Mouse (Mus musculus): ENCODE results near the gene Mertk. TPM values are rescaled to one million over a fixed set of nuclear protein-coding genes. Genes with fewer than 3 reads are reported as not detected.
A peak's percentile ranks its signal among the peaks of the same experiment; 100 is the strongest.
"Not testable (repeated sequence)": the region's sequence is repeated elsewhere in the genome, so short reads cannot be mapped to it uniquely, and the experiment has no call there.

Gene Mertk
- 4.0 and 5.0 TPM in 2 replicates for polyA plus RNA-seq (2014; fragmentation: Nextera tagmentation; extraction: Ambion mirVana)

DNA sequence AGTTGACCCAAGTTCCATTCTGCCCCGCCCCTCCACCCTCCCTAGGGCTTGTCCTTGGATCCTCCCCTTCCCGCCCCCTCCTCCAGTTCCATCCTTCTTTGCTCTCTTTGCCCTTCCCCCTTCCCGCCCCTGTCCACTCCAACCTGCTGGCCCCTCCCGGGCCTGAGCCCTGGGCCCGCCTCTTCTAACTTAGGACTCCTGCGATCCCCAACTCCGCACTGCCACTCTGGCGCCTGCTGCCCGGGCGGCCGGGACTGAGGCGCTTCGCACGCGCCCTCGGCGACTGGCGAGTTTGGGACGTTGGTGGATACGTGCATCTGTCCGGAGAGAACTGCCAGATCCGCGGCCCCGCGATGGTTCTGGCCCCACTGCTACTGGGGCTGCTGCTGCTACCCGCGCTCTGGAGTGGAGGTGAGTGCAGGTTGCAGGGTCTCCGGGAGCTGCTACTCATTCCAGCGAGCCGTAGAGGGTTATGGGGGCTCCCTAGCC is at the start of gene Mertk:
Gene Mertk (plus strand): TSS at position 264 of the 489 bp plus-strand sequence.
- whole genome bisulfite sequencing, result under 1% methylated on average over 30 of the region's 30 CpGs
- H3K4me3 ChIP-seq (ENCODE audit: low read depth, low read length), result peak within 1 kb of the TSS; percentile 61

DNA sequence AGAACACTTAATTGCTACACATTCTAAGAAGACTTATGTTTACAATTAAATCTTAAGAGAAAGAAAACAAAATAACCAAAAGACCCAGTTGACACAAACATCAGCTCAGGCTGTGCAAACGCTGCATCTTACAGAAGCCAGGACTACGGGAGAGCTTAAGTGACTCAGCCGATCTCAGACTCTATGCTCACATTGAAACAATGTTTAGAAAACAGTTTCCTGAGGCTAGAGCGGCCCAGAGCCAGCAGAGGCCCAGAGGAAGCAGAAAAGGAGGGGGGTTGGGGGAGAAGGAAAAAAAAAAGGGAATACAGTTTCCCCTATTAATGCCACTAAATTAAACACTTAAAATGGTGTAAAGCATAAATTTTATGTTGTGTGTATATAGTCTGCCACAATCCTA is 18.1 kb upstream of the Mertk start:
- no peak for DNase-seq (ENCODE audit: low spot score)
- Histone ChIP-seq H3K4me1 (ENCODE audit: control insufficient read depth, insufficient read depth, low read length) (peaks cover under 1% of the 10 kb centered on the region; the same call in 1 of the 2 replicates), H3K4me2 (ENCODE audit: low read depth) (no peak overlapping the region), H3K4me3 (ENCODE audit: low read depth, low read length) (no peak overlapping the region), H3K27ac (ENCODE audit: low read depth, low read length) (no peak overlapping the region), H3K9me3 (ENCODE audit: control insufficient read depth, low read length) (no peaks in the 10 kb centered on the region), H3K9ac (ENCODE audit: low read length) (no peak overlapping the region), H3K27me3 (ENCODE audit: control insufficient read depth, insufficient read depth, low read length) (no peaks in the 10 kb centered on the region), H3K36me3 (ENCODE audit: control insufficient read depth, insufficient read depth, low read length) (peaks cover 15% of the 10 kb centered on the region)
- no peak for ATAC-seq (ENCODE audit: insufficient read depth, low FRiP score, low TSS enrichment)
- 80% methylated on average over 4 of the region's 4 CpGs for WGBS

More for the DNA sequence above, at the start of gene Mertk:
- peak within 1 kb of the TSS; percentile 90 for H3K4me2 ChIP-seq (ENCODE audit: low read depth)
- H3K27me3 ChIP-seq (ENCODE audit: control insufficient read depth, insufficient read depth, low read length), result no peaks in the 10 kb centered on the region
- peak; percentile 88 for ATAC-seq (ENCODE audit: insufficient read depth, low FRiP score, low TSS enrichment)
- H3K9ac ChIP-seq (ENCODE audit: low read length), result peak within 1 kb of the TSS; percentile 55
- peak; percentile 78 for DNase-seq (ENCODE audit: low spot score)
- H3K4me1 ChIP-seq (ENCODE audit: control insufficient read depth, insufficient read depth, low read length), result no peaks in the 10 kb centered on the region
- no peaks in the 10 kb centered on the region for H3K9me3 ChIP-seq (ENCODE audit: control insufficient read depth, low read length)
- no peak within 1 kb of the TSS for H3K27ac ChIP-seq (ENCODE audit: low read depth, low read length)
- no peaks in the 10 kb centered on the region for H3K36me3 ChIP-seq (ENCODE audit: control insufficient read depth, insufficient read depth, low read length)

DNA sequence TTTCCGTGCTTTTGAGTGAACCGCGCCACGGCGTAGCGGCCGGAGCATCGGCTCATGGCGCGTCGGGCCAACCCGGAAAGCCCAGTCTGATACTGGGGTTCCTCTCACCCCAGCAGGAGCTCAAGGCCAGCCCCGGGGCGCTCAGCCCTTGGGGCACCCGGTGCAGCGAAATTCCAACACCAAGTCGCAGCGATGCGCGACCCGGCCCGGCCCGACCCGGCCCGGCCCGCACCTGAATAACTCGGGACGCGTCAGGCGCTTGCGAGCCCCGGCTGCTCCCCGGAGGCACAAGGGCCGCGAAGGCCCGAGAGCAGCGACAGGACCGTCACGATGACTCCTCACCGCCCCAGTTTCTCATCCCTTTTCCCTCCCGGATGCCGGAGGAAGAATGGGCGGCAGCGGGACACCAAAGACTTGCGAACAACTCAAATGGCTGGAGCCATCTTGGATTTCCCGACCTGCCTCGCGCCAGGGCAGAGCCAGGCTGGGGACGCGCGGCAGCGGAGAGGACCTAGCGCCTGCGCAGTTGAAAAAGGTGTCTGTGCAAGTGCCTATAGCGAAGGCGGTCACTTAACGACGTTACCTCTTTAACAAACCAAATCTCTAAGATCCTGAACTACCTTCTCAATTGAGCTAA is 11.7 kb upstream of the Mertk start, which contains the start of gene Anapc1:
Gene Anapc1 (minus strand): TSS at position 471 of the 637 bp plus-strand sequence.
- Histone ChIP-seq H3K4me2 (ENCODE audit: low read depth) (peak within 1 kb of the TSS; percentile 46), H3K27me3 (ENCODE audit: control insufficient read depth, insufficient read depth, low read length) (no peaks in the 10 kb centered on the region), H3K4me1 (ENCODE audit: control insufficient read depth, insufficient read depth, low read length) (peaks cover 7% of the 10 kb centered on the region; the same call in 1 of the 2 replicates), H3K36me3 (ENCODE audit: control insufficient read depth, insufficient read depth, low read length) (peaks cover 3% of the 10 kb centered on the region; the same call in 1 of the 2 replicates), H3K4me3 (ENCODE audit: low read depth, low read length) (peak within 1 kb of the TSS; percentile 94), H3K27ac (ENCODE audit: low read depth, low read length) (peak within 1 kb of the TSS; percentile 69), H3K9ac (ENCODE audit: low read length) (peak within 1 kb of the TSS; percentile 98), H3K9me3 (ENCODE audit: control insufficient read depth, low read length) (no peaks in the 10 kb centered on the region)
- peak; percentile 91 for DNase-seq (ENCODE audit: low spot score)
- ATAC-seq (ENCODE audit: insufficient read depth, low FRiP score, low TSS enrichment), result peak; percentile 94
- WGBS, result under 1% methylated on average over 58 of the region's 58 CpGs

DNA sequence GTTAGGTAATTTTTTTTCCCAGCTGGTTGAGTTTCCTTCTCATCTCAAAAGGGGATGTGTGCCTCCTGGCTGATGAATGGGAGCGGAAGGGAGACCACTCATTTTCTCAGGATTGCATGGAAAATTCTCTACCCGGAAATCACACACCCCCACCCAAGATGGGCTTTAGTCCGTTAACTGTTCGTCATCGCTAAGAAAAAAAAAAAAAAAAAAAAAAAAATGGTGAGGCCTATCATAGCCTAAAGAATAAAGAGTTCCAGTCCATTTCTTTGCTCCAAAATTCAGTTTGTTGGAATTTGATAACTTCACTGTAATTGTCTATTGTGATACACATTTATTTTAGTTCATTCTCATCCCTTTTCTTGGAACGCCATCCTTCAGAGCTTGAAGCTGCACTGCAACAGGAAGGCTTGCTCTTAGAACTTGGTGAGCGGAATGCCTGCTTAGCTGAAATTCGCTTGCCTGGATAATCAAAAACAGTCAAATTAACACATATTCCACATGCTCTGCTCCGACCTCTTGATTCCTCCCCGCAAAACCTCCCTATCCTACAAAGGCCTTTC is 11.1 kb upstream of the Mertk start:
- Histone ChIP-seq H3K9me3 (ENCODE audit: control insufficient read depth, low read length) (no peaks in the 10 kb centered on the region), H3K9ac (ENCODE audit: low read length) (peak overlapping the region; percentile 98), H3K27me3 (ENCODE audit: control insufficient read depth, insufficient read depth, low read length) (no peaks in the 10 kb centered on the region), H3K4me1 (ENCODE audit: control insufficient read depth, insufficient read depth, low read length) (peaks cover 7% of the 10 kb centered on the region; the same call in 1 of the 2 replicates), H3K36me3 (ENCODE audit: control insufficient read depth, insufficient read depth, low read length) (no peaks in the 10 kb centered on the region), H3K27ac (ENCODE audit: low read depth, low read length) (0 out of 2 replicates have a peak overlapping the region, but pooled peaks have one; percentile 69), H3K4me3 (ENCODE audit: low read depth, low read length) (peak overlapping the region; percentile 94), H3K4me2 (ENCODE audit: low read depth) (peak overlapping the region; percentile 46)
- 49% methylated on average over 10 of the region's 10 CpGs for WGBS
- ATAC-seq (ENCODE audit: insufficient read depth, low FRiP score, low TSS enrichment) (peak; percentile 82), DNase-seq (ENCODE audit: low spot score) (no peak)

DNA sequence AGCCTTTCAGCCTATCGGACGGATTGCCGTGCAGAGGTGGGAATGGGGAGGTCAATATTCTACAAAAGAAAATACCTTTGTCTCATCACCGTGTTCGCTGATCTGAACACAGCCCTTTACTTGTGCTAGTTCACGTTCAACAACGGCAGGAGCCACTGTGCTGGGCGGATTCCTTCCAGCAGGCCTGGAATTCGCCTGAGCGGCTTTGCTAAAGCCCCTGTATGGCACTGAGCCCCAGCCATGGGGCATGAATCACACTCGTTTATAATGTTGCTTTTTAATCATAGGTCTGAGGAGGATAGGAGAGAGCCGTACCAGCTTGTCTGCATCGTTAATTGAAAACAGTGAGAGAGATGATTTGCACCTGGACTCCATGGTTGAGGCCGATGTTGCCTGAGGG is 6.4 kb upstream of the Mertk start:
- no peaks in the 10 kb centered on the region for H3K36me3 ChIP-seq (ENCODE audit: control insufficient read depth, insufficient read depth, low read length)
- 82% methylated on average over 14 of the region's 14 CpGs for WGBS
- H3K9ac ChIP-seq (ENCODE audit: low read length), result no peak overlapping the region
- H3K4me2 ChIP-seq (ENCODE audit: low read depth), result no peak overlapping the region
- no peak overlapping the region for H3K27ac ChIP-seq (ENCODE audit: low read depth, low read length)
- ATAC-seq (ENCODE audit: insufficient read depth, low FRiP score, low TSS enrichment) (no peak), DNase-seq (ENCODE audit: low spot score) (no peak)
- no peaks in the 10 kb centered on the region for H3K9me3 ChIP-seq (ENCODE audit: control insufficient read depth, low read length)
- no peaks in the 10 kb centered on the region for H3K4me1 ChIP-seq (ENCODE audit: control insufficient read depth, insufficient read depth, low read length)
- no peak overlapping the region for H3K4me3 ChIP-seq (ENCODE audit: low read depth, low read length)
- no peaks in the 10 kb centered on the region for H3K27me3 ChIP-seq (ENCODE audit: control insufficient read depth, insufficient read depth, low read length)

DNA sequence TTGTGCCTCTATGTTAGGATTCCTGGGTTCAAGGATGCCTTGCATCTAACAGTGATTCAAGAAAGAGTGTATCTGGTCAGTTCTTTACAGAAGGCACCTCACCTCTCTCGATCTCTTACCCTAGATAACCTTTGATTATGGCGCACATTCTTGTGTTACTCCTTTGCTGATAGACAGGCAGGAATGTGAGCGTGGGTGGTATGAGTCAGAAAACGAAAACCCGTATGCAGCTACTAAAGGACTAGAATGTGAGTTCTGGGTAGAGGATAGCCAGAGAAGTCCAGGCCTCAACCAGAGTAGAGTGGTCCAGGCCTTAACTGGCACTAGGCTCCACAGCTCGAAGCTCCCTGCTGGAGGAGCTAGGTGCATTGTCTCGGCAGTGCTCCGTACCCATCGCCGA is 6.0 kb upstream of the Mertk start:
- no peaks in the 10 kb centered on the region for H3K9me3 ChIP-seq (ENCODE audit: control insufficient read depth, low read length)
- no peaks in the 10 kb centered on the region for H3K4me1 ChIP-seq (ENCODE audit: control insufficient read depth, insufficient read depth, low read length)
- no peak overlapping the region for H3K9ac ChIP-seq (ENCODE audit: low read length)
- no peak overlapping the region for H3K4me3 ChIP-seq (ENCODE audit: low read depth, low read length)
- WGBS, result 89% methylated on average over 10 of the region's 10 CpGs
- no peaks in the 10 kb centered on the region for H3K27me3 ChIP-seq (ENCODE audit: control insufficient read depth, insufficient read depth, low read length)
- H3K27ac ChIP-seq (ENCODE audit: low read depth, low read length), result no peak overlapping the region
- H3K36me3 ChIP-seq (ENCODE audit: control insufficient read depth, insufficient read depth, low read length), result no peaks in the 10 kb centered on the region
- no peak for DNase-seq (ENCODE audit: low spot score)
- no peak overlapping the region for H3K4me2 ChIP-seq (ENCODE audit: low read depth)
- no peak for ATAC-seq (ENCODE audit: insufficient read depth, low FRiP score, low TSS enrichment)

DNA sequence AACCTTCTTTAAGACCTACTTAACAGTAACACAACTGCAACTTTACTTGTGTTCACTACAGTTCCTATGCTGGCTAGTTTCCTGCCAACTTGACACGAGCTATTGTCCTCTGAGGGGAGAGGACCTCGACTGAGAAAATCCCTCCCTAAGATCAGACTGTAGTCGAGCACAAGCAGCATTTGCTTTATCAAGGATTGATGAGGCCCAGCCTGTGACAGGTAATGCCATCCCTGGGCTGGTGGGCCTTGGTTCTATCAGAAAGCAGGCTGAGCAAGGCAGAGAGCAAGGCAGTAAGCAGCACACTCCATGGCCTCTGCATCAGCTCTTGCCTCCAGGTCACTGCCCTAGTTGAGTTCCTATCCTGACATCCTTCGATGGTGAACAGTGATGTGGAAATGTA is 5.5 kb upstream of the Mertk start:
- no peaks in the 10 kb centered on the region for H3K9me3 ChIP-seq (ENCODE audit: control insufficient read depth, low read length)
- no peak overlapping the region for H3K4me2 ChIP-seq (ENCODE audit: low read depth)
- H3K4me3 ChIP-seq (ENCODE audit: low read depth, low read length), result no peak overlapping the region
- no peak for DNase-seq (ENCODE audit: low spot score)
- H3K27me3 ChIP-seq (ENCODE audit: control insufficient read depth, insufficient read depth, low read length), result no peaks in the 10 kb centered on the region
- no peaks in the 10 kb centered on the region for H3K36me3 ChIP-seq (ENCODE audit: control insufficient read depth, insufficient read depth, low read length)
- no peak overlapping the region for H3K27ac ChIP-seq (ENCODE audit: low read depth, low read length)
- 69% methylated on average over 4 of the region's 4 CpGs for WGBS
- no peak overlapping the region for H3K9ac ChIP-seq (ENCODE audit: low read length)
- ATAC-seq (ENCODE audit: insufficient read depth, low FRiP score, low TSS enrichment), result no peak
- H3K4me1 ChIP-seq (ENCODE audit: control insufficient read depth, insufficient read depth, low read length), result no peaks in the 10 kb centered on the region

DNA sequence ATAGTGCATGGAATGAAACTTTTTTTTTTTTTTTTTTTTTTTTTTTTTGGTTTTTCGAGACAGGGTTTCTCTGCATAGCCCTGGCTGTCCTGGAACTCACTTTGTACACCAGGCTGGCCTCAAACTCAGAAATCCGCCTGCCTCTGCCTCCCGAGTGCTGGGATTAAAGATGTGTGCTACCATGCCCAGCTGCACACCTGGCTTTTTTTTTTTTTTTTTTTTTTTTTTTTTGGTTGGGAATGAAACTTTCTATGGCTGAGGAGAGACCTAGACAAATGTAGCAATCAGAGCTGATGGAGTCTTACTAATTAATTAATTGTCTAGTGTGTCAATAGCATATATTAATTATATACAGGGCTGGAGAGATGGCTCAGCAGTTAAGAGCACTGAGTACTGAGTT is 4.9 kb upstream of the Mertk start:
- H3K27ac ChIP-seq (ENCODE audit: low read depth, low read length); H3K4me3 ChIP-seq (ENCODE audit: low read depth, low read length); H3K4me1 ChIP-seq (ENCODE audit: control insufficient read depth, insufficient read depth, low read length); ATAC-seq (ENCODE audit: insufficient read depth, low FRiP score, low TSS enrichment); H3K27me3 ChIP-seq (ENCODE audit: control insufficient read depth, insufficient read depth, low read length); H3K9ac ChIP-seq (ENCODE audit: low read length); DNase-seq (ENCODE audit: low spot score); H3K9me3 ChIP-seq (ENCODE audit: control insufficient read depth, low read length); H3K36me3 ChIP-seq (ENCODE audit: control insufficient read depth, insufficient read depth, low read length); H3K4me2 ChIP-seq (ENCODE audit: low read depth): not testable (repeated sequence)
- 79% methylated on average over 2 of the region's 3 CpGs for WGBS

DNA sequence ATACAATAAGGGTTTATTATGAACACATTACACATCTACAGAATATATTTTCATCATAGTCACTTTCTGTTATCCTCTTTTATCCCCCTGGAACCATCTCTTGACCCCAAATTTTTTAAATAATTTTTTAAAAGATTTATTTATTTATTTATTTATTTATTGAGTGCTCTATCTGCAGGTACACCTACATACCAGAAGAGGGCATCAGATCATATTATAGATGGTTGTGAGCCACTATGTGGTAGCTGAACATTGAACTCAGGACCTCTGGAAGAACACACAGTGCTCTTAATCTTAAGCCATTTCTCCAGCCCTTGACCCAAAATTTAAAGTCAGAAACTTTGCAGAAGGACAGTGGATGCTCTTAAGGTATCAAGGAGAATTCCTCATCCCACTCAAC is 4.2 kb upstream of the Mertk start:
- H3K4me3 ChIP-seq (ENCODE audit: low read depth, low read length), result no peak overlapping the region
- no peak overlapping the region for H3K27ac ChIP-seq (ENCODE audit: low read depth, low read length)
- H3K9me3 ChIP-seq (ENCODE audit: control insufficient read depth, low read length), result no peaks in the 10 kb centered on the region
- H3K4me2 ChIP-seq (ENCODE audit: low read depth), result no peak overlapping the region
- no peaks in the 10 kb centered on the region for H3K4me1 ChIP-seq (ENCODE audit: control insufficient read depth, insufficient read depth, low read length)
- H3K27me3 ChIP-seq (ENCODE audit: control insufficient read depth, insufficient read depth, low read length), result no peaks in the 10 kb centered on the region
- H3K9ac ChIP-seq (ENCODE audit: low read length), result no peak overlapping the region
- no peak for ATAC-seq (ENCODE audit: insufficient read depth, low FRiP score, low TSS enrichment)
- no peak for DNase-seq (ENCODE audit: low spot score)
- H3K36me3 ChIP-seq (ENCODE audit: control insufficient read depth, insufficient read depth, low read length), result no peaks in the 10 kb centered on the region
